Comparison of ENCODE assay signal across 22 mouse cellular contexts in the genomic region with DNA sequence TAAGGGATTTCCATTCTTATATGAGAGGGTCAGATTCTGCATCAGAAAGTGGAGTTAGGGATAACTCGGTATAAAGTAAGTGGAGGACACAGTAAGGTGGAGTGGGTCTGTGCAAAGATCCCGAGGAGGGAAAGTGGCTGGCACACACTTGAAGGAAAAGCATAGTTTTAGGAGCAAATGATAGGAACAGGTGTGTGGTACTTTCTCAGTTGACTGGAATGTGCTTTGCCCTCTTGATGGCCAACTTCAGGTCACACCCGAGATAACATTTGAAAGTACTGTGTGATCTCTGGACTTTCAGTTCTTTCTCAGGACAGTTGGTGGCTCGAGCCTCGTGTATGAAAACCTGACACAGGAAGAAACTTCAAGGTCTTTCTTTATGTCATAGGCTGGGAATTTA.
DNase-seq lines count a peak whose midpoint lies in the region; ATAC-seq and TF ChIP-seq lines count a peak whose summit lies in the region.
"Had no signal": no experiment of that assay in that cellular context is flagged by ENCODE, and none has a peak within 500 bp of the region (broad histone marks: within the 10 kb centered on the region; RNA-seq: fewer than 3 reads in every experiment).

No protein-coding gene starts in this region.

- no peak overlapping the region for H3K9ac ChIP-seq in intestine, embryonic 15.5 days
- H3K9ac ChIP-seq in hindbrain, embryonic 11.5 days (ENCODE audit: low read depth, low read length): no peak overlapping the region
- H3K9ac ChIP-seq: embryonic facial prominence, embryonic 15.5 days; hindbrain, embryonic 15.5 days had no signal

- no peak for TF ChIP-seq CTCF in C2C12 (IDR thresholded peaks at IDR 0.05; ENCODE audit: control insufficient read depth, insufficient read depth, insufficient read length)

- no peak overlapping the region for H3K4me3 ChIP-seq in heart, embryonic 10.5 days
- H3K4me3 ChIP-seq in C2C12 (ENCODE audit: insufficient read depth, poor library complexity, severe bottlenecking): no peak overlapping the region
- no peak overlapping the region for H3K4me3 ChIP-seq in intestine, embryonic 15.5 days (replicated peaks)
- no peak overlapping the region for H3K4me3 ChIP-seq in hindbrain, embryonic 11.5 days (ENCODE audit: low read depth, low read length)
- H3K4me3 ChIP-seq: embryonic facial prominence, embryonic 15.5 days; erythroblast, embryonic 14.5 days; forebrain, embryonic 10.5 days; gastrocnemius, adult 2 months; hindbrain, embryonic 10.5 days; hindbrain, embryonic 15.5 days had no signal

- H3K36me3 ChIP-seq in heart, embryonic 10.5 days: no peaks in the 10 kb centered on the region
- H3K36me3 ChIP-seq in C2C12 (ENCODE audit: control insufficient read depth, insufficient read depth): no peaks in the 10 kb centered on the region
- H3K36me3 ChIP-seq in intestine, embryonic 15.5 days: no peaks in the 10 kb centered on the region
- H3K36me3 ChIP-seq in hindbrain, embryonic 11.5 days (ENCODE audit: control insufficient read depth, insufficient read depth, low read length): no peaks in the 10 kb centered on the region
- H3K36me3 ChIP-seq: embryonic facial prominence, embryonic 15.5 days; forebrain, embryonic 10.5 days; G1E; hindbrain, embryonic 10.5 days; hindbrain, embryonic 15.5 days had no signal

- H3K79me3 ChIP-seq in C2C12 (ENCODE audit: low read depth): no peaks in the 10 kb centered on the region

- no peaks in the 10 kb centered on the region for H3K27me3 ChIP-seq in heart, embryonic 10.5 days (ENCODE audit: insufficient read depth, poor library complexity, severe bottlenecking)
- H3K27me3 ChIP-seq in C2C12 (ENCODE audit: control insufficient read depth, insufficient read depth, insufficient read length): no peaks in the 10 kb centered on the region
- H3K27me3 ChIP-seq in intestine, embryonic 15.5 days (replicated peaks): no peaks in the 10 kb centered on the region; the same call in 1 of the 2 replicates
- no peaks in the 10 kb centered on the region for H3K27me3 ChIP-seq in hindbrain, embryonic 11.5 days (ENCODE audit: control insufficient read depth, insufficient read depth, low read length)
- H3K27me3 ChIP-seq: embryonic facial prominence, embryonic 15.5 days; hindbrain, embryonic 15.5 days had no signal

- 65% methylated on average over 5 of the region's 5 CpGs for WGBS in heart, embryonic 10.5 days
- 60% methylated on average over 5 of the region's 5 CpGs for WGBS in intestine, embryonic 15.5 days
- 84% methylated on average over 5 of the region's 5 CpGs for WGBS in hindbrain, embryonic 11.5 days

- H3K27ac ChIP-seq in heart, embryonic 10.5 days: no peak overlapping the region
- H3K27ac ChIP-seq in intestine, embryonic 15.5 days: no peak overlapping the region
- H3K27ac ChIP-seq in hindbrain, embryonic 11.5 days (ENCODE audit: low read depth, low read length): no peak overlapping the region
- H3K27ac ChIP-seq: embryonic facial prominence, embryonic 15.5 days; forebrain, embryonic 10.5 days; gastrocnemius, adult 2 months; hindbrain, embryonic 10.5 days; hindbrain, embryonic 15.5 days had no signal

- H3K4me1 ChIP-seq in heart, embryonic 10.5 days: no peaks in the 10 kb centered on the region
- no peaks in the 10 kb centered on the region for H3K4me1 ChIP-seq in intestine, embryonic 15.5 days (replicated peaks)
- H3K4me1 ChIP-seq in hindbrain, embryonic 11.5 days (replicated peaks; ENCODE audit: control insufficient read depth, insufficient read depth, low read length): no peaks in the 10 kb centered on the region
- H3K4me1 ChIP-seq: embryonic facial prominence, embryonic 15.5 days; forebrain, embryonic 10.5 days; hindbrain, embryonic 15.5 days had no signal

- no peaks in the 10 kb centered on the region for H3K79me2 ChIP-seq in C2C12 (ENCODE audit: control insufficient read depth, insufficient read depth)

- H3K9me3 ChIP-seq in heart, embryonic 10.5 days: no peaks in the 10 kb centered on the region
- no peaks in the 10 kb centered on the region for H3K9me3 ChIP-seq in intestine, embryonic 15.5 days
- H3K9me3 ChIP-seq in hindbrain, embryonic 11.5 days (ENCODE audit: control insufficient read depth, low read length): no peaks in the 10 kb centered on the region
- H3K9me3 ChIP-seq: embryonic facial prominence, embryonic 15.5 days; forebrain, embryonic 10.5 days; G1E; hindbrain, embryonic 10.5 days; hindbrain, embryonic 15.5 days had no signal

- ATAC-seq in intestine, embryonic 15.5 days: peak; percentile 81
- no peak for ATAC-seq in hindbrain, embryonic 11.5 days (ENCODE audit: low FRiP score)
- ATAC-seq: CD4-positive, CD25-positive, alpha-beta regulatory T cell, adult 4 months had no signal

- peak; percentile 41 for DNase-seq in heart, embryonic 10.5 days (ENCODE audit: low spot score)
- no peak for DNase-seq in heart, postnatal 36 days
- peak; percentile 24 for DNase-seq in lung, postnatal 25 days (ENCODE audit: low spot score)
- DNase-seq in frontal cortex, postnatal 14 days (ENCODE audit: low spot score in 2 of 2): no peak
- no peak for DNase-seq in layer of hippocampus, postnatal 14 days (ENCODE audit: low spot score in 2 of 2)
- no peak for DNase-seq in hindbrain, embryonic 11.5 days (ENCODE audit: low spot score)
- DNase-seq: adrenal gland, postnatal 25 days; cerebellum, adult 18-20 months; cerebellum, adult 9-11 months; cerebellum, postnatal 36 days; gastrocnemius, adult 2 months; gastrocnemius, postnatal 25 days; heart, postnatal 10 days had no signal

- intact Hi-C loops in heart, postnatal 36 days (cut with DNase I): loop anchor here (1.0 to 5.0 kb wide), 4 partner anchors 231 to 706 kb away; a partner anchor contains a TSS

- no peak overlapping the region for H3ac ChIP-seq in C2C12 (ENCODE audit: control insufficient read depth, insufficient read length, low read depth)

- H3K4me2 ChIP-seq in intestine, embryonic 15.5 days (replicated peaks): no peak overlapping the region
- H3K4me2 ChIP-seq in hindbrain, embryonic 11.5 days (replicated peaks; ENCODE audit: low read depth, low read length): no peak overlapping the region
- H3K4me2 ChIP-seq: embryonic facial prominence, embryonic 15.5 days; hindbrain, embryonic 15.5 days had no signal

TF ChIP-seq in C2C12, 6 proteins besides CTCF, POLR2A, EP300 and RAD21:
- TF ChIP-seq MYOD1 (IDR thresholded peaks at IDR 0.05; ENCODE audit: control insufficient read depth, insufficient read length, low read depth) (peak; percentile 45), MAX (IDR thresholded peaks at IDR 0.05) (no peak), USF1 (IDR thresholded peaks at IDR 0.05; ENCODE audit: low read depth) (no peak), MYOG (IDR thresholded peaks at IDR 0.05; ENCODE audit: control insufficient read depth, extremely low read depth, insufficient read length) (no peak), FOSL1 (IDR thresholded peaks at IDR 0.05; ENCODE audit: insufficient read depth, low read length, poor library complexity, severe bottlenecking) (no peak)

Comparison
In these comparisons a context has a peak if more than half of its experiments do, and no peak if none do; other contexts are left out.
1. DNase-seq: peak in heart, embryonic 10.5 days (single experiment) and lung, postnatal 25 days (single experiment); none in heart, postnatal 36 days (0 of 2), frontal cortex, postnatal 14 days (0 of 2), layer of hippocampus, postnatal 14 days (0 of 2) and hindbrain, embryonic 11.5 days (single experiment).